Mouse (Mus musculus): ENCODE measurements at regions not wholly inside any gene's neighbourhood (a gene's known extent, or its start where the extent isn't known, plus 50 kb on each side); places are given as distances from the start of the nearest gene placed in this dataset.
A peak's percentile ranks its signal among the peaks of the same experiment; 100 is the strongest.

GRCm38 (mm10) chr8:30797341-30797740 is 2631.2 kb upstream of the 5930422O12Rik start:
- DNase-seq = no peak

DNA sequence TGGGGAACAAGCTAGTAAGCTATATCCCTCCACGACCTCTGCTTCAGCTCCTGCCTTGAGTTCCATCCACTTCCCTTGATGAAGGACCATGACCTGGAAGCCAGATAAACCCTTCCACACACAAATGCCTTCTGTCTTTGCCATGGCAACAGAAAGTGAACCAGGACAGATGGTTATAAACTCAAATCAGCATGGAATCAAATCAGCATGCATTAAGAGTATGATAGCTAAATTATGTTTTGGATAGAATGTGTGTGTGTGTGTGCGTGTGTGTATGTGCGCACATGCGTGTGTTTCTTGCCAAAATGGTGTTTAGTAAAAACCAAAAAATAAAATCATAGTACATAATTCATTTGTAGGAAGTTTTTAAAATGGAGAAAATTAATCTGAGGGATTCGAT is 2611.5 kb upstream of the 5930422O12Rik start:
- no peak for DNase-seq

- DNase-seq = no peak
Measured at GRCm38 (mm10) chr8:30822835-30823587, 2605.5 kb upstream of the 5930422O12Rik start.

GRCm38 (mm10) chr8:30823588-30823938 is 2604.9 kb upstream of the 5930422O12Rik start:
- DNase-seq = no peak

DNA sequence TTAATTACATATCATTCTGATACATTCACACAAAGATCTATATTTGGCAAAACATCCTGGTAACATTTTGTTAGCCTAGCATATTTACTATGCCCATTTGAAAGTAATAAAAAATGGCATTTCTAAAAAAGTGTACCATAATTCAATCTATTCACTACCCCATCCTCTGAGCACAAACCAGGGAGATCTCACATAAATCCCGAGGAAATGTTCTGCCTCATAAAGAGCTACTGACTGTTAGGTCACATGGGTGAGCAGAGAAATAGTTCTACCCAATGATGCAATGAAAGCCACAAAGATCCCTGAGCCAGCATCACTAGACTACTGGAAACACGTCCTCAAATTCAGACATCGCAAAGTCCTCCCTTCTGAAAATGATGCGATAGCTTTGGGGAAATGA is 2602.5 kb upstream of the 5930422O12Rik start:
- DNase-seq = no peak

DNA sequence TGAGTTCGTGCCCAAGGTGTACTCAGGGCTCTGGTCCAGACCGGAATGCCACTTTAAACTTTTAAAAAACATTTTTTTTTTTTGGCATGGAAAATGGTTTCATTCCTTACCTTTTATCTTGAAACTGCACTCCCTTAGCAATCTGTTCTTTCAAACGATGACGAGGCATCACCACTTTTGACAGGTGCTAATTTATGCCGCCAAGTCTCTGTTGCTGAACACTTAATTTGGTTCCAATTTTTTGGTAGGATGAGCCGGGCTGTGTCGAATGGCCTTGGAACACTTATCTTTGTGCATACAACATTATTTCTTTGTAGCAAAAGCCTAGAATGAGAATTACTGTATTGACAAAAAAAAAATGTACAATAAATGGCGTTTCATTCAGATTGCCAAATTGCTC is 2590.5 kb upstream of the 5930422O12Rik start:
- DNase-seq = no peak

DNA sequence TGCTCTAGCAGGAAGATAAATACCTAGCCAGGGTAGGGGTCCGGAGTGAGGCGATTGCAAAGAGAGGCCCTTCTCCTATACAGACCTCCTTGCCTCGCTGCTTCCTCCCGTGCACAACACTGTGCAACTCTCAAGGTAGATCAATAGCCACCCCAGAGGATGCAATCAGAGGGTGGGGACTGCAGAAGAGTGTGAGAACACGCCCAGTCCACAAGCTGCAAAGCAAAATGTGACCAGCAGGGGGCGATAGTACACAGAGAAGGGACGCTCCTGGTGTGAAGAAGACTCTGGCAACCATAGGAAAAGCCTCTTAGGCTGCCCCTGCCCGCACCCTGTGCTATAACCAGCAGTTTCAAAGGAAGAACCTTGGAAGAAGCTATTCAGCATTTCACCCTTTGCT is 2588.4 kb upstream of the 5930422O12Rik start:
- DNase-seq = peak; percentile 12

DNA sequence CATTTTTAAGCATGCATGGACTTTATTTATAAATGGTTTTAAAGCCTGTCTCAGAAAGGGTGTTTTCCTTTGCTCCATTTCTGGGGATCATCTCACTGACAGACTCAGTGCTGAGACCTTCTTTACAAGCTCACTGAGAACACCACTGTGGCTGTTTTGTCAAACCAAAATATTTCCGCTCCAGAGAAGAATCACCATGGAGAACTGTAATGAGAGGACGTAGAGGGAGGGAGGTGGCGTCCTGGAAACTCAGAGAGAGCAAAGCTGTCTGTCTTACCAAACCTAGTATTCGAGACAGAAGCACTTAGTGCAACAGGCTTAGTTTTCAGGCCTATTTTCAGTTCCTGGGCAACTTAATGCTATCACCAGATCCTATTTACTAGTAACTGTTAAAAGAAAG is 2565.5 kb upstream of the 5930422O12Rik start:
- DNase-seq = no peak

GRCm38 (mm10) chr8:30906044-30906695 is 2522.3 kb upstream of the 5930422O12Rik start:
- DNase-seq = no peak

- no peak for DNase-seq
Measured at GRCm38 (mm10) chr8:30913664-30914063, 2514.8 kb upstream of the 5930422O12Rik start.

- no peak for DNase-seq
Measured at GRCm38 (mm10) chr8:30915127-30915526, 2513.4 kb upstream of the 5930422O12Rik start.

DNA sequence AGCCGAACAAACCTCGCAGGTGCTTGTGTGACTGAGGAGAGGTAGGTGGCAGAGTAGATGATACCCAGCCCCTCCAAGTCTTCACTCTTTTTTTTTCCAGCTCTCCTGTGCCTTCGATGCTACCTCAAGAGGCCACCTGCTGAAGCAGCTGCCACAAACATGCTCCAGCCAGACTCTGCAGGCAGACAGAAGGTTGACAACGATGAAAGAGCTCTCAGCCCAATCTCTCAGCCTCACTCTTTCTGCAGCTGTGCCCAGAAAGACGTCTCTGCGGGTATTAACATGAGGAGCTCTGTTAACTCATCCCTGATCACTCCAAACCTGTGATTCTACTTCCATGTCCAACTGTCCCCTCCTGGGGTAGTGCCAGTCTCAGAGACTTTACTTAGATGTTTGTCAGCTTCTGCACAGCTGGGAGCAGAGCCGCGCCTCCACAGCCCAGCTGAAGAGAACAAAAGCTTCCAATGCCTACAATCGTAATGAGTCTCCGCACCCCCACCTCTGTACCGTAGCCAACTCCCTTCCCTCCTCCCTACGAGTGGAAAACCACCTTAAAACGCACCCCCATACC is 2512.8 kb upstream of the 5930422O12Rik start:
- DNase-seq = no peak

DNA sequence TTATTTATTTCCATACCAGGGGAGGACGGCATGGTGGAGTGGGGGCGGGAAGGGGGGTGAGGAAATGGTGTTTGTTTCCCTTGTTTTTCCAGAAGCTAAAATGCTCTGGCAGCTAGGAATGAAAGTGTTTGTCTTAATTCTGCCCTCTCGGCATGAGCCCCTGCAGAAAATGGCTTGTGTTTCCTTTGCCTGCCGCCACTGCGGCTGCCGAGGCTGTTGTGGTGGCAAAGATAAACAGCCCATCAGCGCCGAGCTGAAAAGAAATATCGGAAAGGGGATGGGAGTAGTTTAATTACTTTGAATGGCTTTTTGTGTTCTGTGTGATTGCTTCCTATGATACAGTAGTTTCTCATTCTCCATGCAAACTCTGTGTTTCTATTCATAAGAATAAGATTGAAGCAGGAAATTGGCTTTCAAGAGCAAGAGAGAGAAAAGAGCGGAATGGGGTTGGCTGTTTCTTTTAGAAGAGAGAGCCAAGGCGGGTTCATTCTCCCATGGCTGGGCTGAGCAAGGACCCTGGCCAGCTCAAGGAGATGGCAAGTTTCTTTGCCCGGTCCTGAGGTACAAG is 2512.2 kb upstream of the 5930422O12Rik start:
- no peak for DNase-seq

GRCm38 (mm10) chr8:30921451-30921850 is 2507.1 kb upstream of the 5930422O12Rik start:
- no peak for DNase-seq

GRCm38 (mm10) chr8:30923301-30924159 is 2505.0 kb upstream of the 5930422O12Rik start:
- DNase-seq = peak; percentile 10

- no peak for DNase-seq
Measured at GRCm38 (mm10) chr8:30924160-30924534, 2504.4 kb upstream of the 5930422O12Rik start.

GRCm38 (mm10) chr8:30924656-30925055 is 2503.9 kb upstream of the 5930422O12Rik start:
- no peak for DNase-seq

DNA sequence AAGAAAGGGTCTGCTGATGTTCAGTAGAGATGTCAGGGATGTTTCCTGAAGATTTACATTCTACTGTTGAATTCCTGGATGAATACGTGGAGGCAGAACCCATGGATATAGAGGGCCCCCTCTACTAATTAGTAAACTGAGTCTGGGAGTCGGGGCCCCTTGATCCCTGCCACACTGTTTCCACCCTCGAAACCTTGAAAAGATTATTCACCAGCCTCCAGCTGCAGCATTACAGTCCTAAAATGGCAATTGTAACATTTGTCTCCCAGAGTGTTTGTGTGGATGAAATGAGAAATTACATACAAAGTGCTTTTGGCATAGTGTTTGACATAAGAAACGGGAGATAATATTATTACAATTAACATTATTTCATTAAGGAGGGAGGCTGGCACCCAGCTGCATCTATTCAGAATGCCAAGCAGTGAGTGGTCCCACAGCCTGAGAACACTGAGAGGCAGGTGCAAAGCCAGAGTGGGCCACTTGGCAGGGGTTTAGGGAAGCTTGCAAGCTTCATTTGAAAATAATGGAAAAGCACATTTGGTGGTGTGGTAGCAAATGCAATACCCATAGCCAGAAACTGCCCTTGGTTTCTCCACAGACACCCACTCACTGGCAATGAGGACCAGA is 2490.9 kb upstream of the 5930422O12Rik start:
- no peak for DNase-seq

- no peak for DNase-seq
Measured at GRCm38 (mm10) chr8:30940901-30941300, 2487.6 kb upstream of the 5930422O12Rik start.

DNA sequence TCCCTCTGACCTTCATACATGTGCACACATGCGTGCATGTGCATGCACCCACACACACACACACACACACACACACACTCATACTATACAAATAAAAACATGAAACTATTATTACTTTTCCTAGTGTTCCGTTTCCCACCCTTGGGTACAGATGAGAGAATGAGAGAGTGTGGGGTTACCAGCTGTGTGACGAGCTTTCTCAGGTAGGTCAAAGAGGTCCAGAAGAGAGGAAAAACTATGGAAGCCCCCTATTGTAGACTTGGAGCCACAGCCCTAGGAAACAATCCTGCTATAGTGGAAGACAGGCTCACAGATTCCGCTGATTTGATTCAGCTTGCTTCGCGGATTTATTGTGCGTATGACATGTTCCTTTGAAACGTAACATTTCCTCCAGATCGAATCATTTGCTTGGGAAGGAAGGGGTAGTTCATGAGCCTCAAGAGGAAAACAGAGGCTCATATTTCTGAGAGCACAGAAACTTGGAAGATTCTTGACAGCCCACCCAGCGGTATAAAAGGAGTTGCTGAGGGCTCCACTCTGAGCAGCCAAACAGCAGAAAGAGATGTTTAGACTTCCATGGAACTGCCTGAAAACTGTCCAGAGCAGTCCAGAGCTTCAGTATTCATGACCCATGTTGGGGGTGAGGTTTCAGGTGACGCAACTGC is 2486.9 kb upstream of the 5930422O12Rik start:
- no peak for DNase-seq
